Mouse (Mus musculus) brain, embryonic 14.5 days (tissue): ENCODE results near the gene Pknox1. TPM values are rescaled to one million over a fixed set of nuclear protein-coding genes. Genes with fewer than 3 reads are reported as not detected.
A peak's percentile ranks its signal among the peaks of the same experiment; 100 is the strongest.
"Not testable (repeated sequence)": the region's sequence is repeated elsewhere in the genome, so short reads cannot be mapped to it uniquely, and the experiment has no call there.

Experiments used
- DNase-seq: peaks from one replicate; pipeline ENCODE4 v3.0.0-alpha.2; 2011; ENCODE audit warnings: low read depth
- CTCF ChIP-seq: fragments of 200-500 bp; IDR thresholded peaks from 2 replicates; pipeline ENCODE4 v1.5.1; 2012; ENCODE audit warnings: inconsistent platforms, mild to moderate bottlenecking, moderate library complexity, borderline replicate concordance; ENCODE audit not compliant: insufficient read depth, insufficient read length; ENCODE audit errors: extremely low read depth
- POLR2A ChIP-seq: fragments of 200-500 bp; IDR thresholded peaks from 2 replicates; pipeline ENCODE4 v1.6.1; 2012; ENCODE audit warnings: mild to moderate bottlenecking, inconsistent platforms, borderline replicate concordance; ENCODE audit not compliant: poor library complexity, insufficient read depth, insufficient read length, severe bottlenecking; ENCODE audit errors: extremely low read depth
- polyA plus RNA-seq: library from polyadenylated mRNA; depleted of rRNA; stranded (reverse); fragments of >200 nt; gene quantifications from 2 replicates; pipeline ENCODE4 v1.2.3, GENCODE M21; 2012; rRNA removed

Gene Pknox1
- polyA plus RNA-seq = 32.2 and 36.8 TPM in 2 replicates

DNA sequence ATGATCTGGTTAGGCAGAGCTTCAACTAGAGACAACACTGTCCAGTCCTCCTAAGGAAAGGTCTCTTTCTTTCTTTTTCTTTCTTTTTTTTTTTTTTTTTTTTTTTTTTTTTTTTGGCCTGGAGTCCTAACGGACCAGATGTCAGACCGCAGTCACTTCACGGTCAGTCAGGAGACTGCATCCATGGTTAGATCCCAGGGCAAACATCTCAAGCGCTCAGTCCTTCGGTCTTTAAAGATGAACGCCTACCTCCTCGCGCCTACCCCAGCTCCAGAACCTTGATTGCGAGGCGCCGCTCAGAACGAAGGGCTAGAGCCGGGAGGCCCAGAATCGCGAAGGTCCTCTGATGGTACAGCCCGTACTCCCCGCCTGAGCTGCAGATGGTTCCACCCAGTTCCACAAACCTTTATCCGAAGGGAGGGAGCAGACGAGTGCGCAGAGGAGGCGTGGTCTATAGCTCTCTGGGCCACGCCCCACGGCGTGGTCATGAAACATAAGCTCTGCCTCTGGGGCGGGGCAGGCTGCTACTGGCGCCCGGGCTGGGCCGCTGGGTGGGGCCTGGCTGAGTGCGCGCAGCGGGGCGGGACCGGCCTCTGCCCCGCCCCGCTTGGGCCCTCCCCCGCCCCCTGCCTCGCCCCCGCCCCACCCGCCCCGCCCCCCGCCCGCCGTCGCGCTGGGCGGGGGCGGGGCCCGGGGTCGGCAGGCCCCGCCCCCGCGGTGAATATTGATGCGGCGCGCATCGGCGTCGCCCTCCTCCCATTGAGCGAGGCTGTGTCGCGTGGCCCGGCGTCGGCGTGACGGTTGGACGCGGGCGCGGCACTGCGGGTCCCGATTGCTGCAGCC lies at the start of gene Pknox1:
Gene Pknox1 (plus strand): TSS at position 720 of the 843 bp plus-strand sequence.
- TF ChIP-seq CTCF (no peak), POLR2A (no peak)
- peak; percentile 100 for DNase-seq

DNA sequence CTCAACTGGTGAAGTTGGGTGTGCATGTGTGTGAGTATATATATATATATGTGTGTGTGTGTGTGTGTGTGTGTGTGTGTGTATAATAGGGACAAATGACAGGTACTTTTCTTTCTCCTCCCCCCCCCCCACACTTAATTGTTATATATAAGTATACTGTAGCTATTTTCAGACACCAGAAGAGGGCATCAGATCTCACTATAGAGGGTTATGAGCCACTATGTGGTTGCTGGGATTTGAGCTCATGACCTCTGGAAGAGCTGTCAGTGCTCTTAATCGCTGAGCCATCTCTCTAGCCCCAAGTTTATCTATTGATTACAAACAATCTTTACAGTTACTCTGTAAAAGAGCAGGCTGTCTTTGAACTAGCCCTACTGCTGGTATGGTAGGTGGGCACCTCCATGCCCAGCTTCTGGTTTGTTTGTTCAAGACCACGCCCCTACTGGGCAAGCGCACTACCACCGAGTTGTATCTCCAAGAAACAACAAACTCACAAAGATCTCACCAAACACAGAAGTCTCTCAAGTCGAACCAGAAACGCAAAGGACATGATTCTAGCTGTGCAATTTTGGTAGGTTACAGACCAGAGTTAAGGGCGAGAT lies 45.1 kb upstream of the Pknox1 start:
- TF ChIP-seq CTCF (no peak), POLR2A (no peak)

DNA sequence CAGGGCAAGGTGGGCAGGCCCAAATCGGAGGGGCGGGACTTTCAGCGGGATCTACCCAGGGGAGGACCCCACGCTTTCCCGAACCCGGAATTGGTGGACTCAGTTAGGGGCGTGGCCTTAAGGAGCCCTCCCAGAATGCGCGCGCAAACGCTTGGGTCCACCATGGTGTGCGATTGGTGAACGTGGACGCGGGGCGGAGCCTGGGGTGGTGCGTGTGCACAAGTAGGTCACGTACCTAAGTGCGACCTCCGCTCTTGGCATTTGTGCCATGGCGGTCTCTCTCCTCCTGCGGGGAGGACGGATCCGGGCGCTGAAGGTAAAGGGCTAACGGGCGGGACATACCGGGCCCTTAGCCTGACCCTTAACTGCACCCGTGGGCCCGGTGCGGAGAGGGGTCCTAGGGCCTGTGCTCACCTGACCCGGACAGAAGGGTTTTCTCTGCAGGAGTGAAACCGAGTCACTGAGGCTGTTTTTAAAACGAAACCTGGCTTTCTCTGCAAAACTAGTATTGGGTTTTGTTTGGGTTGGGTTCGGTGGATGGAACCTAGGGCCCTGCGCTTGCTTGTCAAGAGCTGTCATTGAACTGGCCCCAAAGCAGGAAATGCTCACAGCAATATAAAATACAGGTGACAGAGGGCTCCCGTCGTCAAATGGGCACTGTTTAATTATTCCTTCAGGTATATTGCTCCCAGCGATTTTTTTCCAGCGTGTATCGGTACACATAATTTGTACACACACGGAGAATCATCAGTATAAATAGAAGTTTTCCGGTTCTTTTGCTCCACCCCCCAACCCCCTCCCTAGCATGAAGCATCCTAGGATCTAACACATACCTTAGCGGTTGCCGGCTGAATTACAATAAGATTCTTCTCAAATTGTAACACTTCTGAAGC lies 44.3 kb upstream of the Pknox1 start, which contains the start of the genes Wdr4 and Ndufv3:
Gene Wdr4 (minus strand): TSS at position 35 of the 893 bp plus-strand sequence.
Gene Ndufv3 (plus strand): TSS at position 170 of the 893 bp plus-strand sequence.
- TF ChIP-seq POLR2A = peak; percentile 61; the same call in 1 of the 2 replicates
- no peak for TF ChIP-seq CTCF
- DNase-seq = peak; percentile 100

More for the DNA sequence above, 45.1 kb upstream of the Pknox1 start:
- DNase-seq = no peak

DNA sequence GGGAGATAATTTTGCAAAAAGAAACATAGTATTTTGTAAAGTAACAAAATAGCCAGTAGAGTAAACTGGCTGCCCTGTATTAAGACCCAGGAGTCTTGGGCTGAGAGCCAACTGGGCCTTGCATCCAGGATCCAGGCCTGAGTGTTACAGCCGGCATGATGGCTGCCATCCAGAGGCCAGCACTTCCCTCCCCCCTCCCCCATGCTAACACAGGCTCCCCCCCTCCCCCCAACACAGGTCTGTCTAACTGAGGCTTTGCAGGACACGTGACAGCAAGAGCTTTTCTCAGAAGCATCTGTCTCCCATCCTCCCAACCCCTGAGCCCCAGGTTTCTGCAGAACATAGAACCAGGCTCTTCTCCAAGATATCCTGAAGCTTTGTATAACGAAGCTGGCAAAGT lies 43.6 kb upstream of the Pknox1 start:
- DNase-seq = peak; percentile 83
- TF ChIP-seq CTCF = no peak
- no peak for TF ChIP-seq POLR2A

DNA sequence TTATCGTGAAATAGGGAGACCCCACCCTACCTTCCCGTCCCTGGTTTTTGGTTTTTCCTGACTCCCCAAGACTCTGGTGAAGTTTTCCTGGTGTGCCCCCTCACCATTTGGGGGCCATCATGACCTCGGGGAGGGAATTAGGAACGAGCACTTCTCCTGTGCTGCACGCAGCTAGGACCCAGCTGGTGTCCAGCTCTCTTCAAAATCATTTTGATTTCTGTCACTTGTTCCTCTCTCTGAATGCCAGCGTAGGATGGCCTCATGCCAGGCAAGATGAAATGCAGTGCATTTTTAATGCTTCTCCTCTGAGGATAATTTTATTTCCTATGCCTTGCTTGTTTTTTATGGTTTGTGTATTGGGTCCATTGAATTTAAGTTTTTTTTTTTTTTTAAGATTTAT lies 42.6 kb upstream of the Pknox1 start:
- TF ChIP-seq POLR2A (no peak), CTCF (no peak)
- no peak for DNase-seq

DNA sequence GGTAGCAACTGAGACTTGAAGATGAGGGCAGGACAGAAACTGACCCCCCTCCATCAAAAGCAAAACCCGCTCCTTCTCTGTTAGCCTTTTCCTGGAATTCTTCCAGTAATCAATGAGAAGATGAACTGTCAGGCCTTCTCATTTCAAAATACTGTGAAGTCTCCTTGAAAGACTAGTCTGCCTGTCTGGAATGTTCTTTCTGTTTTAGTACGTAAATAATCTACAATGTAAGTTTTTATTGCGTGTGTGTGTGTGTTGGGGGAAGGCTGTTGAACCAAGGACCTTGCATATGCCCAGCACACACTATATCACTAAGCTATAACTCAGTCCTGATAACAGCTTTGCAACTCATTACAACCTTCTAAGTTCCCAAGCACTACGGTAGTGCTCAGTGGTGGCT lies 39.4 kb upstream of the Pknox1 start:
- no peak for TF ChIP-seq CTCF
- TF ChIP-seq POLR2A = no peak
- no peak for DNase-seq

DNA sequence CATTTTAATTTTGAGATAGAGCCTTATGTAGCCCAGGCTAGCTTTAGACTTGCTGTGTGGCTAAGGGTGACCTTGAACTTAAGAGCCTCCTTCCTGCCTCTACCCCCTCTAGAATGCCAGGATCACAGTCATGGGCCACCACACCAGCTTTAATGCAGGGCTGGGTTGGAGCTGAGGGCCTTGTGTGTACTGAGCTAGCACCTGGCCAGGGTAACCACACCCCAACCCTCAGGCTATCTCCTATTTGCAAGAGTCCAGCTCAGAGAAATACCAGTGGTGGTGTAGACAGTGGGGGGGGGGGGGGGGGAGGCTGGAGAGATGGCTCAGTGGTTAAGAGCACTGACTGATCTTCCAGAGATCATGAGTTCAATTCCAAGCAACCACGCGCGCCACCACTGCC lies 38.7 kb upstream of the Pknox1 start:
- no peak for DNase-seq
- TF ChIP-seq POLR2A (no peak), CTCF (no peak)

DNA sequence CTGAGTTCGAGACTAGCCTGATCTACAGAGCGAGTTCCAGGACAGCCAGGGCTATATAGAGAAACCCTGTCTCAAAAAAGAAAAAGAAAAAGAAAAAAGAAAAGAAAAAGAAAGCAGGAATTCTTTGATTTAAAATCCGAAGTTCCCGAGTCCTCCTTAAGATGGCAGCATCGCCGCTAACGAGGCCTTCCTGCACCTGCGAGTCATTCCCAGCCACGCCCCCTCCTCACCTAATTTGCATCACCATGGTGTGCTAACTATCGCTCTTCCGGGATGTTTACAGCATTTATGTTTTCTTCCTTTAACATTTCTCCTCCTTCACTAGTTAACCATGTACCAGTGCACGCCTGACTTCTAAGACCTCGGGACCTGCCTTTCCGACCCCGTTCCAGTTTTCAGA lies 35.2 kb upstream of the Pknox1 start:
- TF ChIP-seq CTCF (peak; percentile 60; the same call in 1 of the 2 replicates), POLR2A (no peak)
- DNase-seq = peak; percentile 85

DNA sequence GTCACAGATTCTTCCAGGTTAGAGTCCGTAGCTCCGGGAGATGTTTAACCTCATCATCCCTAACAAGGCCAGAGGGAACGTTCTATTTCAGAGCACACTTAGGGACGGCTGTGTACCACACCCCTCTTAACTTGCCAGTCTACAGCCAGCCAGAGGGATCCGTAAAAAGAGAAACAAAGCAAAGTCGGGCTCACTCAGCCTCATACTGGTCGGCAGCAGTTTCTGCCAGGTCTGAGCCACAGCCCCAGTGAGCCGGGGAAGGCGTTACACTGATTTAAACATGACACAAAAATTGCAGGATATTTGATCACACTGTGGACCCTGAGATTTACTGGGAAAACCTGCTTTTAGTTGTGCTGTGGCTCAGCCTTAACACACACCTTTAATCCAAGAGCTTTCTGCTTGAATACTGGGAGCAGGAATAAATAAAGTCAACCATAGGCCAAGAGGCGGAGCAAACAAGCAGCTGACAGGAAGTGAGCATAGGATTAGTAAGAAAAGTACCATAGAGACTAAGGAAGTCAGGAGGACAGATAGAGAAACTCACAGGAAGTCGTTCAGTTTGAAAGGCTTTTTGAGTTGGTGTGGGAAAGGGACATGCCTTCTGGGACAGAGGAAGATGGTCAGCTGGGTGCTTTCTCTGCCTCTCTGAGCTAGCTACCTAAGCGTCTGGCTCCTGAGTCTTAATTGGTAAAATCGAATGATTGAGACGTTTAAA lies 32.9 kb upstream of the Pknox1 start:
- DNase-seq = no peak
- no peak for TF ChIP-seq CTCF
- TF ChIP-seq POLR2A = no peak

DNA sequence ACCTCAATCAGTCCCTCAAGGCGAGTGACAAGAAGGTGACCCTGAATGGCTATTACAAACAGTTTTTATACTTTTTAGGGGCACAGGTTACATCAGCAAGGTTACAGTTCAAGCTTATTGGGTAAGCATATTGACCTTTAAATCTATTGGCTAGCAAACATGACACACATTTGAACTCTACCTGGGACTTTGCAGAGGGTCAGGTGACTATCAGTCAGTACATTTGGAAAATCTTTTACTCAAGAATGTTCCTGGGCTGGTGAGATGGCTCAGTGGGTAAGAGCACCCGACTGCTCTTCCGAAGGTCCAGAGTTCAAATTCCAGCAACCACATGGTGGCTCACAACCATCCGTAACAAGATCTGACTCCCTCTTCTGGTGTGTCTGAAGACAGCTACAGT lies 32.2 kb upstream of the Pknox1 start:
- not testable (repeated sequence) for DNase-seq
